Mouse (Mus musculus) small intestine, adult 2 months (tissue): Measurements from ENCODE around the gene Tube1.

Experiments used
- CTCF ChIP-seq: fragments of 200-500 bp; IDR thresholded peaks from 2 replicates; pipeline ENCODE4 v1.5.1; 2012; ENCODE audit warnings: low read depth, mild to moderate bottlenecking, control low read depth, inconsistent platforms, low read length, moderate library complexity, mixed read lengths; ENCODE audit not compliant: insufficient replicate concordance, insufficient read length; ENCODE audit errors: extremely low read depth
- POLR2A ChIP-seq: fragments of 200-500 bp; IDR thresholded peaks from 2 replicates; pipeline ENCODE4 v1.6.1; 2012; ENCODE audit warnings: low read depth, mild to moderate bottlenecking, control low read depth, inconsistent platforms, low read length, moderate library complexity

DNA sequence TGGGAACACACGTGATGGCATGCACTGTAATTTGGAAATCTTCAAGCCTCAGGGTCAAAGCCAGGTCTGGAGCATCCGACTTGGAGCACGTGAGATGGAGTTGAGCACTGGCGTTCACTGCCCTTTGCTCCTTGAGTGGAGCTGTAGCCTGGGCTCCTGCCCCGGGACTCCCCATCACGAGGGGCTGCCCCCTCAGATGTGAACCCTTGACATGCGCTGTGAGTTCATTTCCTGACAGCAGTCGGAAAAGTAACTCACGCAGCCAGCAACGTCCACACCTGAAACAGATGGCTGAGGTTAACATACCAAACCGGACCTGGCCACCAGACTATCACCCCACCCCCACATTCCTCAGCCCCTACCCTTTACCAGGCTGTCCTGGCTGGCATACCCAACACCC lies 33.8 kb downstream of the Tube1 start:
- no peak for TF ChIP-seq POLR2A
- TF ChIP-seq CTCF: no peak
